Mouse (Mus musculus): Measurements from ENCODE around the gene Cdh4.

DNA sequence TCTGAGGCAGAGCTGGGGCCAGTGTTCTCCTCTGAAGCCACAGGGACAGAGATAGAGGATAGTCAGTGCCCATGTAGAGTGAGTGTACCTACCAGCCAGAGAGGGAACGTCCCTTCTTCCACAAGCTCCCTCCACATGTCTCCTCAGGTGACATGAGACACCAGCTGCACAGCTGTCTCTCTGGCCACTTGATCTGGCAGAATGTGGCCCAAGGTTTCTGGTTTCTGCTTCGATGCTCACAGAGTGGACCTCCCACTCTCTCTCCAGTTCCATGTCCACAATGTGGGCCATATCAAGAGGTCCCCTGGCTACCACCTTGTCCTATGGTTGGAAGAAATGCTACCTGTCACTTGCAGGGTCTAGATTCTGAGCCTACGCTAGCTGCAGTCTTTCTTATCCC, 448.8 kb downstream of the Cdh4 start:
- no peak for TF ChIP-seq CTCF (IDR thresholded peaks at IDR 0.05; ENCODE audit: low read depth, low read length)
- TF ChIP-seq GATA1 (IDR thresholded peaks at IDR 0.05; ENCODE audit: borderline replicate concordance, low read length), result no peak
- no peak for TF ChIP-seq POLR2AphosphoS5 (IDR thresholded peaks at IDR 0.05; ENCODE audit: insufficient replicate concordance, low read depth, low read length)
- TF ChIP-seq TAL1 (conservative IDR thresholded peaks at IDR 0.05; ENCODE audit: low read depth, low read length), result no peak
- TF ChIP-seq GATA2 (IDR thresholded peaks at IDR 0.05; ENCODE audit: borderline replicate concordance, low read depth, low read length), result no peak
